Mouse (Mus musculus) gastrocnemius, adult 18-20 months (tissue): ENCODE measurements around the gene Dlg4. TPM values are rescaled to one million over a fixed set of nuclear protein-coding genes. Genes with fewer than 3 reads are reported as not detected.

Source experiments
- DNase-seq: peaks from one replicate; pipeline ENCODE4 v3.0.0; 2021; ENCODE audit warnings: low spot score
- total RNA-seq, 2 experiments: library from RNA; stranded (reverse); gene quantifications; 2 replicates each; pipeline ENCODE4 v1.2.3; 2021

Dlg4 gene
- total RNA-seq, 2 experiments from 2014 or later, result 3.4 to 5.3 TPM

GRCm38 (mm10) chr11:70019495-70020021, 2.8 kb downstream of the Dlg4 start:
- DNase-seq, result no peak

GRCm38 (mm10) chr11:70020022-70020631, 3.4 kb downstream of the Dlg4 start:
- DNase-seq, result no peak

- DNase-seq, result peak; percentile 87
These were observed 4.1 kb downstream of the Dlg4 start for GRCm38 (mm10) chr11:70020731-70021263.

- DNase-seq, result peak; percentile 99
These were observed 4.8 kb downstream of the Dlg4 start for GRCm38 (mm10) chr11:70021264-70022132.

- DNase-seq, result no peak
These were observed 6.9 kb downstream of the Dlg4 start for GRCm38 (mm10) chr11:70023481-70024150.

- no peak for DNase-seq
These were observed 7.4 kb downstream of the Dlg4 start for GRCm38 (mm10) chr11:70024151-70024514.

GRCm38 (mm10) chr11:70026689-70027088, 9.9 kb downstream of the Dlg4 start:
- DNase-seq, result peak; percentile 53

GRCm38 (mm10) chr11:70027397-70027796, 10.7 kb downstream of the Dlg4 start:
- DNase-seq, result no peak

- peak; percentile 41 for DNase-seq
These were observed 11.8 kb downstream of the Dlg4 start for GRCm38 (mm10) chr11:70028401-70029129.

GRCm38 (mm10) chr11:70029130-70029801, 12.5 kb downstream of the Dlg4 start:
- DNase-seq, result peak; percentile 88

- DNase-seq, result no peak
These were observed 13.2 kb downstream of the Dlg4 start for GRCm38 (mm10) chr11:70029829-70030550.

- no peak for DNase-seq
These were observed 14.0 kb downstream of the Dlg4 start for GRCm38 (mm10) chr11:70030651-70031320.

- no peak for DNase-seq
These were observed 14.6 kb downstream of the Dlg4 start for GRCm38 (mm10) chr11:70031321-70031670.

GRCm38 (mm10) chr11:70038174-70038573, 21.4 kb downstream of the Dlg4 start:
- no peak for DNase-seq

- no peak for DNase-seq
These were observed 22.9 kb downstream of the Dlg4 start for GRCm38 (mm10) chr11:70039631-70040030.

GRCm38 (mm10) chr11:70040184-70040583, 23.4 kb downstream of the Dlg4 start:
- no peak for DNase-seq

GRCm38 (mm10) chr11:70042309-70043085, 25.8 kb downstream of the Dlg4 start:
- DNase-seq, result no peak

GRCm38 (mm10) chr11:70043665-70044064, 26.9 kb downstream of the Dlg4 start:
- DNase-seq, result no peak

GRCm38 (mm10) chr11:70045435-70045834, 28.7 kb downstream of the Dlg4 start:
- DNase-seq, result no peak
